8 mouse cellular contexts compared by ENCODE assay signal in the genomic region with DNA sequence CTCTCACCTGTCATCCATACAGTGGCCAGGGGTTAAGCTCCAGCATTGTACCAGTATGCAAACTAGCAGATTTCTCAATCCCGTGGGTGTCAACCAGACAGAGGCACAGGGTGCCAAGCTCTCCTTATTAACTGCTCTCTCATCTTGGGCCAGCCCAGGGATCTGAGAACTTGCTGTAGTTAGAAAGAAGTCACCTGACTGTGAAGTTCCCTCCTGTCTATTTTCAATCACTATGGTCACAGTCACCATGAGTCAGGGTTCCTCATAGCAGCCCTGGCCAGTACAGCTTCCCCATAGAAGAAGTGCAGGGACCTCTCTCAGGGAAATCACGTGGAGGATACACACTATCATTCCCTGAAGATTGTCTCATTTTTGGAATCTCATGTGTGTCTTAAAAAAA.
A peak's percentile ranks its signal among the peaks of the same experiment; 100 is the strongest.
DNase-seq lines count a peak whose midpoint lies in the region; ATAC-seq and TF ChIP-seq lines count a peak whose summit lies in the region.

No protein-coding gene starts in this region.

- intact Hi-C loops in heart, postnatal 14 days (cut with DNase I): no loop called here

- no peak overlapping the region for H3K4me2 ChIP-seq in kidney, postnatal 0 days (ENCODE audit: low read length)

- no peaks in the 10 kb centered on the region for H3K27me3 ChIP-seq in kidney, postnatal 0 days (ENCODE audit: insufficient read depth, low read length)
- H3K27me3 ChIP-seq in splenic B cell, adult 2 months (ENCODE audit: control insufficient read depth, insufficient read depth, low read length, poor library complexity, severe bottlenecking): no peaks in the 10 kb centered on the region; the same call in 1 of the 2 replicates

- H3K27ac ChIP-seq in kidney, postnatal 0 days: no peak overlapping the region

- 65% methylated on average over 2 of the region's 2 CpGs for WGBS in kidney, postnatal 0 days

- no peak overlapping the region for H3K4me3 ChIP-seq in kidney, postnatal 0 days (replicated peaks; ENCODE audit: low read depth, low read length)

- DNase-seq in heart, adult 9 months (ENCODE audit: low spot score in 2 of 2): peak; percentile 43 to 67
- no peak for DNase-seq in heart, postnatal 14 days
- peak; percentile 52 to 57 for DNase-seq in spleen, postnatal 36 days (ENCODE audit: low spot score in 2 of 2)
- DNase-seq in spleen, adult 12 weeks (ENCODE audit: low spot score): no peak
- no peak for DNase-seq in kidney, postnatal 0 days (ENCODE audit: low spot score)
- peak; percentile 59 for DNase-seq in splenic B cell, adult 2 months (ENCODE audit: low read depth, low spot score)
- no peak for DNase-seq in frontal cortex, adult 2 months (ENCODE audit: extremely low spot score in 1 of 2, low spot score in 1 of 2)
- DNase-seq in thymus, postnatal 25 days: no peak

- ATAC-seq in kidney, postnatal 0 days (replicated peaks; ENCODE audit: low FRiP score, low read depth): peak; percentile 53; the same call in 1 of the 2 replicates

- H3K4me1 ChIP-seq in kidney, postnatal 0 days (replicated peaks; ENCODE audit: insufficient read depth, low read length): peaks cover 6% of the 10 kb centered on the region

- H3K9ac ChIP-seq in kidney, postnatal 0 days (ENCODE audit: low read depth, low read length): no peak overlapping the region

- no peaks in the 10 kb centered on the region for H3K36me3 ChIP-seq in kidney, postnatal 0 days (ENCODE audit: insufficient read depth, low read length)
- no peaks in the 10 kb centered on the region for H3K36me3 ChIP-seq in splenic B cell, adult 2 months (ENCODE audit: control insufficient read depth, insufficient read depth, low read length, poor library complexity, severe bottlenecking)

- no peaks in the 10 kb centered on the region for H3K9me3 ChIP-seq in kidney, postnatal 0 days (replicated peaks; ENCODE audit: low read length)

- TF ChIP-seq CTCF in kidney, postnatal 0 days (IDR thresholded peaks at IDR 0.05; ENCODE audit: low read depth): no peak

Comparison
In these comparisons a context has a peak if more than half of its experiments do, and no peak if none do; other contexts are left out.
1. DNase-seq: peak in heart, adult 9 months (2 of 2), spleen, postnatal 36 days (2 of 2) and splenic B cell, adult 2 months (single experiment); none in heart, postnatal 14 days (0 of 2), spleen, adult 12 weeks (single experiment), kidney, postnatal 0 days (single experiment), frontal cortex, adult 2 months (0 of 2) and thymus, postnatal 25 days (single experiment).